Mouse (Mus musculus): ENCODE measurements at regions not wholly inside any gene's neighbourhood (a gene's known extent, or its start where the extent isn't known, plus 50 kb on each side); places are given as distances from the start of the nearest gene placed in this dataset.
"Not testable (repeated sequence)": the region's sequence is repeated elsewhere in the genome, so short reads cannot be mapped to it uniquely, and the experiment has no call there.

- H3K4me3 ChIP-seq; H3K4me1 ChIP-seq; H3K9me3 ChIP-seq (replicated peaks); H3K36me3 ChIP-seq (ENCODE audit: poor library complexity, severe bottlenecking); H3K27me3 ChIP-seq; H3K9ac ChIP-seq: not testable (repeated sequence)
- Histone ChIP-seq H3K27ac (0 out of 2 replicates have a peak overlapping the region, but pooled peaks have one; percentile 14), H3K4me2 (peak overlapping the region; percentile 32)
- WGBS, result 8% methylated on average over 4 of the region's 4 CpGs
- peak; percentile 89 for ATAC-seq
These were observed 92.4 kb upstream of the Huwe1 start for GRCm38 (mm10) chrX:151708055-151708670.
